Mouse (Mus musculus): ENCODE measurements at regions not wholly inside any gene's neighbourhood (a gene's known extent, or its start where the extent isn't known, plus 50 kb on each side); places are given as distances from the start of the nearest gene placed in this dataset.

GRCm38 (mm10) chr10:55237156-55237555, 869.6 kb upstream of the Msl3l2 start:
- TF ChIP-seq ZKSCAN1 (IDR thresholded peaks at IDR 0.05; ENCODE audit: low read depth, low read length): no peak
- TF ChIP-seq MYC (IDR thresholded peaks at IDR 0.05; ENCODE audit: low read depth, low read length): no peak
- TF ChIP-seq POLR2A (IDR thresholded peaks at IDR 0.05; ENCODE audit: control insufficient read depth in 1 of 2, insufficient read depth in 1 of 2, low read depth in 1 of 2, low read length in 2 of 2, poor library complexity in 1 of 2): no peak
- no peak for TF ChIP-seq CTCF (IDR thresholded peaks at IDR 0.05 in 2 of 3, conservative IDR thresholded peaks at IDR 0.05 in 1 of 3; ENCODE audit: control insufficient read depth in 1 of 3, insufficient read depth in 1 of 3, low read depth in 2 of 3, low read length in 3 of 3, poor library complexity in 1 of 3, severe bottlenecking in 1 of 3)
- TF ChIP-seq TBP (IDR thresholded peaks at IDR 0.05; ENCODE audit: low read depth, low read length): no peak
- TF ChIP-seq GATA1 (IDR thresholded peaks at IDR 0.05; ENCODE audit: low read depth, low read length): no peak
- no peak for TF ChIP-seq TAL1 (IDR thresholded peaks at IDR 0.05; ENCODE audit: low read length)

All from MEL (cell line).